Mouse (Mus musculus) midbrain, postnatal 0 days (tissue): ENCODE measurements around the gene Slc20a1. TPM values are rescaled to one million over a fixed set of nuclear protein-coding genes. Genes with fewer than 3 reads are reported as not detected.

ENCODE experiments used
- ATAC-seq: fragments of 200-750 bp; cut with Nextera tagmentation; 2 replicates; pipeline ENCODE4 v1.8.0; 2017; ENCODE audit warnings: moderate number of reproducible peaks, mild to moderate bottlenecking, moderate TSS enrichment, moderate library complexity; ENCODE audit not compliant: low FRiP score
- DNase-seq: peaks from one replicate; pipeline ENCODE4 v3.0.0-alpha.2; 2015; ENCODE audit warnings: low spot score
- H3K27ac ChIP-seq: fragments of 300-500 bp; sonication (generic); 2 replicates; pipeline ENCODE4 v1.5.1; 2014; ENCODE audit warnings: low read depth, mild to moderate bottlenecking, low read length, mixed read lengths
- H3K27me3 ChIP-seq: fragments of 300-500 bp; sonication (generic); 2 replicates; pipeline ENCODE4 v1.6.1; 2014; ENCODE audit warnings: low read length, control low read depth, mixed read lengths; ENCODE audit not compliant: insufficient read depth
- H3K36me3 ChIP-seq: fragments of 300-500 bp; sonication (generic); 2 replicates; pipeline ENCODE4 v1.6.1; 2014; ENCODE audit warnings: low read length, control low read depth, mixed read lengths; ENCODE audit not compliant: insufficient read depth
- H3K4me1 ChIP-seq: fragments of 300-500 bp; sonication (generic); 2 replicates; pipeline ENCODE4 v1.6.1; 2014; ENCODE audit warnings: mild to moderate bottlenecking, control low read depth, antibody characterized with exemption, low read length, mixed read lengths; ENCODE audit not compliant: insufficient read depth
- H3K4me2 ChIP-seq: fragments of 300-500 bp; sonication (generic); 2 replicates; pipeline ENCODE4 v1.6.1; 2014; ENCODE audit warnings: low read depth, mild to moderate bottlenecking, low read length, mixed read lengths; ENCODE audit not compliant: poor library complexity, severe bottlenecking
- H3K4me3 ChIP-seq: fragments of 300-500 bp; sonication (generic); 2 replicates; pipeline ENCODE4 v1.5.1; 2014; ENCODE audit warnings: low read depth, mild to moderate bottlenecking, low read length, moderate library complexity
- H3K9ac ChIP-seq: fragments of 300-500 bp; sonication (generic); replicated peaks from 2 replicates; pipeline ENCODE4 v1.6.1; 2014; ENCODE audit warnings: mild to moderate bottlenecking, low read length, moderate library complexity, mixed read lengths; ENCODE audit not compliant: poor library complexity, severe bottlenecking
- H3K9me3 ChIP-seq: fragments of 300-500 bp; sonication (generic); 2 replicates; pipeline ENCODE4 v1.6.1; 2016; ENCODE audit warnings: low read length, control low read depth
- CTCF ChIP-seq: IDR thresholded peaks from 2 replicates; pipeline ENCODE4 v1.5.1; 2016; ENCODE audit warnings: antibody characterized with exemption, mild to moderate bottlenecking
- WGBS: fragments of 180-500 bp; shearing (Covaris S2); extraction: QIAGEN DNeasy Blood & Tissue Kit; methylation state at CpG from one replicate; pipeline ENCODE4 v1.1.7; 2014; 5-methylcytosine and 5-hydroxymethylcytosine counted together
- polyA plus RNA-seq: library from polyadenylated mRNA; unstranded; fragments of >200 nt; fragmentation: Nextera tagmentation; extraction: Ambion mirVana; gene quantifications from 2 replicates; pipeline ENCODE4 v1.2.1, GENCODE M21; 2015
- total RNA-seq: library from RNA; depleted of rRNA; stranded (reverse); fragments of >200 nt; gene quantifications from 2 replicates; pipeline ENCODE4 v1.2.3, GENCODE M21; 2014

Slc20a1 gene
- total and polyA plus RNA-seq, 2 experiments from 2014 or later, result 47.7 to 80.0 TPM

DNA sequence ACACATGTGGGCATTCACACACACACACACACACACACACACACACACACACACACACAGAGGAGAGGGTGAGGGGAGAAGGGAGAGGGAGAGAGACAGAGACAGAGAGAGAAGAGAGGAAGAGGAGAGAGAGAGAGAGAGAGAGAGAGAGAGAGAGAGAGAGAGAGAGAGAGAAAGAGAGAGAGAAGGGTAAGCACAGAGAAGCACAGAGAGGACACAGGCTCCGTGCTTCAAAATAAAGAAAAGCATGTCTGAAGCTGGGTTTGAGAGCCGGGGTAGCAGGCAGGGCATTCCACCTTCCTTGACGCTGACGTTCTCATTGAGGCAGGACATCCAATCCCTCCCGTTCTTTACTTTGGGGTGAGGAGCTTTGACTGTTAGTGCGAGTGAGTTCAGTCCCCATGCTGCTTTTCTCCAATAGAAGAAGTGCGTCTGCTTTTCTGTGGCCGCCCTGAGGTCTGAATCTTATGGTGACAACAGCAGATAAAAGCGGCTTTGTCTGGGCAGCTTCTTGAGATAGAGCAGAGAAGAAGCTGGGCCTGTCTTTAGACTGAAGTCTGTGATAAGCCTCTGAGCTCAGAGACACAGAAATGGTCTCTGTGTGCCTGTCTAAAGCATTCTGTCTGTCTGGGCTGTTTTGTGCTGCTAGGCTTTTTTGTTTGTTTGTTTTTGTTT lies 35.4 kb downstream of the Slc20a1 start:
- DNase-seq, result no peak

DNA sequence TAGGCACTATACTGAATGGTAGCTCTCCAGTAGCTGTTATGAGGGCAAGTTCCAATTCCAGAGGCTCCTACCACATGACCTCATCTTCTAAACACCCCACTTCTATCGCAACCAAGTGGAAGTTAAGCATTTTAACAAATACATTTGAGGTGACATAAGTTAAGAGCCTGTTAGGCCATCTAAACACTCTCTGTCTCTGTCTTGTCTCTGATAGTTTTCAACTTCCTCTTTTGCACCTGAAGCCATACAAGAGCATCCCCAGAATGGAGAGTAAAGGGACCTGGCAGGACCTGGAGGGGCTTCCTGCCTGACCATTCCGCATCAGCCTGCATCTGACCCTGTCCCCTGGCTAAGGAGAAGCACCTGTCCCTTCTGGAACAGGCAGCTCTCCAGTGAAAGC lies 36.2 kb downstream of the Slc20a1 start:
- WGBS, result 85% methylated on average over 2 of the region's 2 CpGs

More for the DNA sequence above, 35.4 kb downstream of the Slc20a1 start:
- H3K4me2 ChIP-seq, result no peak overlapping the region
- H3K27ac ChIP-seq, result no peak overlapping the region
- no peak overlapping the region for H3K9ac ChIP-seq
- ATAC-seq, result no peak
- no peak overlapping the region for H3K4me3 ChIP-seq
- 43% methylated on average over 9 of the region's 9 CpGs for WGBS
- H3K36me3 ChIP-seq, result no peaks in the 10 kb centered on the region
- no peaks in the 10 kb centered on the region for H3K27me3 ChIP-seq
- H3K4me1 ChIP-seq, result no peaks in the 10 kb centered on the region
- TF ChIP-seq CTCF, result no peak
- H3K9me3 ChIP-seq, result no peaks in the 10 kb centered on the region

DNA sequence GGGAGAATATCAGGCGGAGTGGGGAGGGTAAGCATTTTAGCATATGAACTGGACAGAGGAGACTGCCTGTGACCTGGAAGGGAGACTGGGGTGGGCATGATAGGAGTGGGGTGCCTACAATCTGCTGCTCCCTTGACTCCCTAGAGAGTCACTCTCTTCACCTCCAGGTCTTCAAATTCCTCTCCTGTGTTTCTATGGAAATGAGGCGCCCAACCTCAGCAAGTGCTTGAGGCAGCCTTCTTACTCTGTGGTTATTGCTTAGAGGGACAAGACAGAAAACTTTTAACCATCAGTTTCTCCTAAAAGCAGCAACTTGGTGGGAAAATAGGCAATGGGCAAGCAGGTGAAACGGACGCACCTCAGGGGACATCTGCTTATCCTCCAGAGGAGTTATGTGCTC lies 38.0 kb downstream of the Slc20a1 start:
- 75% methylated on average over 4 of the region's 4 CpGs for WGBS

More for the DNA sequence above, 36.2 kb downstream of the Slc20a1 start:
- H3K27ac ChIP-seq, result no peak overlapping the region
- H3K4me2 ChIP-seq, result no peak overlapping the region
- no peaks in the 10 kb centered on the region for H3K36me3 ChIP-seq
- no peaks in the 10 kb centered on the region for H3K27me3 ChIP-seq
- no peaks in the 10 kb centered on the region for H3K4me1 ChIP-seq
- DNase-seq (no peak), ATAC-seq (no peak)
- TF ChIP-seq CTCF, result no peak
- H3K9ac ChIP-seq, result no peak overlapping the region
- H3K4me3 ChIP-seq, result no peak overlapping the region
- no peaks in the 10 kb centered on the region for H3K9me3 ChIP-seq

DNA sequence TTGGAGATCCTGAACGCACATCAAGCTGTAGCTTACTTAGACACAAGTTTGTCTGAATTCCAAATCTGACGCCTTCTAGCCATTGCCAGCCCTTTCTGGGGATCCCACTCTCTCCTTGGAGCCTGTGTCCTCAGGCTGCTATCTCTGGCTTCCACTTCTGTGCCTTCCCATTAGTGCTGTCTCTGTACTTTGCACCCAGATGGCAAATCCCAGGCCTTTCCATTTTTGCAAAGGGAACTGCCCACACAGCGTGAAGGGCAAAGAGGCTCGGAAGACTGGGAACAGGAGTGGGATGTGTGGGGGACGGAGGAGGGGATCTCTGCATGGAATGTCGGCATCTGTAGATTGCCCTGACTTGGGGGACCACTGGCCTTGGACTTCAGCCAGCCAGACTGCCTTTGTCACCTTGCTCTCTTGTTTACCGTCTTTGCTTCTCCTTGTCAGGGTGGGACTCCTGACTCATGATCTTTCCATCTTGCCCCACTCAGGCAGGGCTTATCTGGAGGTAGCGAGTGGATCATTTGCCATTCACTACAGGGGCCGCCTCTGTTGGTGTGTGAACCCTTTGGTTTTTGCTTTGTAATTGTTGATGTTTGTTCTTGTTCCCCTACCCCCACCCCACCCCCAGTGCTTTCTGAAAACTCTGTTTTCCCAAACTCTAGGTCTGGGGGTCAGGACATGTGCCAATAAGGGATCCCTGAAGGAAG lies 42.3 kb downstream of the Slc20a1 start:
- H3K9me3 ChIP-seq, result no peaks in the 10 kb centered on the region
- no peak overlapping the region for H3K4me3 ChIP-seq
- no peaks in the 10 kb centered on the region for H3K27me3 ChIP-seq
- H3K4me1 ChIP-seq, result peaks cover 5% of the 10 kb centered on the region; the same call in 1 of the 2 replicates
- 68% methylated on average over 9 of the region's 9 CpGs for WGBS
- H3K4me2 ChIP-seq, result no peak overlapping the region
- ATAC-seq (no peak), DNase-seq (no peak)
- TF ChIP-seq CTCF, result no peak
- no peak overlapping the region for H3K27ac ChIP-seq
- no peak overlapping the region for H3K9ac ChIP-seq
- H3K36me3 ChIP-seq, result no peaks in the 10 kb centered on the region

More for the DNA sequence above, 38.0 kb downstream of the Slc20a1 start:
- no peak overlapping the region for H3K9ac ChIP-seq
- H3K27ac ChIP-seq, result no peak overlapping the region
- no peak overlapping the region for H3K4me3 ChIP-seq
- no peaks in the 10 kb centered on the region for H3K9me3 ChIP-seq
- DNase-seq (no peak), ATAC-seq (no peak)
- TF ChIP-seq CTCF, result no peak
- no peaks in the 10 kb centered on the region for H3K27me3 ChIP-seq
- H3K4me1 ChIP-seq, result 0 out of 2 replicates have a peak, but pooled peaks cover 3% of the 10 kb centered on the region
- no peaks in the 10 kb centered on the region for H3K36me3 ChIP-seq
- H3K4me2 ChIP-seq, result no peak overlapping the region

DNA sequence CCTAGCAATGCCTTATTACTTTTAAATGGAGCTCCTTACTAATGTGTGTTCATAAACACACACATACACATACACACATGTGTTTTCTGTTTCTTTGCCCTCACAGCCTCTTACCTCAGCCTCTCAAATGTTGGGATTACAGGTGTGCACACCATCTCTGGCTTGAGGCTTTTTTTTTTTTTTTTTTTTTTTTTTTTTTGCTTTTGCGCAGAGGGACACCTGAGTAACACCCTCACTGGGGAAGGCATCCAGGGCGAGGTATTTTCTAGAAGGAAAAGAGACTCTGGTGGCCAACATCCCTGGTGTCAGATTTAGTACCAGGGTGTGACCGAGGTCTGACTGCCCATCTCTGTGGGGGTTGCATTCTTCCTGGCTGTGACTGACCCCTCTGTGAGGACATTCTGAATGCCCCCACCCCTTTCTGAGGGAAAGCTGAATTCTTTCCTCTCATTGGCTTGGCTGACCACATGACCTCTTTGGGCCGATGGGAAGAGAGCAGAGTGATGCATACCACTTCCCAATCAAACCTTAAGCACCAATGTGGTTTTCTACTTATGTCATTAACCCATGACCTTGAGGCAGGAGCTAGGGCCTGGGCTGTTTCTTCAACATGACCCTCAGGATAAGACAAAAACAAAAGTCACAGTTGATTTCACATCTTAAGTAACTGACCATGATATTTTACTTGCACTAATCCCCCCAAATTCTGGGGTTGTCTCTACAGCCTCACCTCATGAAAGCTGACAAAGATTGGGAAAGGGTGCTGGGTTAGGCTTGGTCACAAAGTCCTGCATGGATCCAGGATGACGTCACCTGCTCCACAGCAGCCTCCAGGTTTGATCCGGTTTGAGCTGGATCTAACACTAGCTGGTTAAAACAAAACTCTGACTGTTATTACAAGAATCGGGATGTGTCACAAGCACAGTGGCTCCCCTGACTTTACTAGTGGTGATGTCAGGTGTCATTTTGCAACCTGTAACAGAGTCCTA lies 43.6 kb downstream of the Slc20a1 start:
- Histone ChIP-seq H3K27me3 (no peaks in the 10 kb centered on the region), H3K27ac (no peak overlapping the region), H3K36me3 (no peaks in the 10 kb centered on the region), H3K4me3 (no peak overlapping the region), H3K9me3 (no peaks in the 10 kb centered on the region), H3K4me1 (peaks cover 5% of the 10 kb centered on the region; the same call in 1 of the 2 replicates), H3K4me2 (no peak overlapping the region), H3K9ac (no peak overlapping the region)
- ATAC-seq (no peak), DNase-seq (no peak)
- TF ChIP-seq CTCF, result no peak
- WGBS, result 63% methylated on average over 7 of the region's 7 CpGs
